Mouse (Mus musculus): Measurements from ENCODE around the gene Lama4.

The Lama4 gene

GRCm38 (mm10) chr10:39157321-39157720, 192.0 kb downstream of the Lama4 start:
- DNase-seq (ENCODE audit: low spot score): peak; percentile 8

GRCm38 (mm10) chr10:39158306-39158705, 193.0 kb downstream of the Lama4 start:
- DNase-seq (ENCODE audit: low spot score): no peak

Measured in adipocyte (in vitro differentiated cells).